Mouse (Mus musculus) urinary bladder, postnatal 10 days (tissue): ENCODE data around the gene Itga4.

Experiments used
- DNase-seq: peaks from one replicate; pipeline ENCODE4 v3.0.0; 2022; ENCODE audit warnings: low spot score

The Itga4 gene

DNA sequence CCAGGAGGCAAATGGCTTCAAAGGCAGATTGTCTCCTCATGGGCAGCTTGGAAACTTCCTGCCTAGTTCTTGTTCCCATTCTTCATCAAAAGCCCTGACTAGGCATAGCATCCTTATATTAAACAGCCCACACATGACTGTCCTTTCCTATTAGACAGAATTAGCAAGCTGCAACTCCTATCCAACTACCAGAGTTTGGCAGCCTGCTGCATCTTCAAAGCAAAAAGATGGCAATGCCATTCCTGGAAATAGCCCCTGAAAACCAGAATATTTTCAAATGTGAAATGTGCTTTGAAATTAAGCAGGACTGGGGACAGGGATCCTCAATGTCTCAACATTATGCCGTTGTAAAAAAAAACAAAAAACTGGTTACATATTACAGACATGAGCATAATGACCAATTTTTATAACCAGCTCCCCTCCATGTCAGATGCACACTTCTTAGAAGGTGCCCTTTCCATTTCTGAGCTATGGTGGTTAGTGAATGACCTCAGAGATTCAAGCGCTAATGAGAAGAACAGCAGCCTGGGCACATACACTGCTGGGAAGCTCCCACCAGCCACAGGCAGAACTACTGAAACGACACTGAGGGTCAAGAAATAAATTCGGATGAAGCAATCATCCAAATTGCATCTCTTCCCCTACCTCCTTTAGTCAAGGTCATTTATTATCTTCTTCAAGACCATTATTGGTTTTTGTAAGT lies 97.0 kb downstream of the Itga4 start:
- DNase-seq = no peak

DNA sequence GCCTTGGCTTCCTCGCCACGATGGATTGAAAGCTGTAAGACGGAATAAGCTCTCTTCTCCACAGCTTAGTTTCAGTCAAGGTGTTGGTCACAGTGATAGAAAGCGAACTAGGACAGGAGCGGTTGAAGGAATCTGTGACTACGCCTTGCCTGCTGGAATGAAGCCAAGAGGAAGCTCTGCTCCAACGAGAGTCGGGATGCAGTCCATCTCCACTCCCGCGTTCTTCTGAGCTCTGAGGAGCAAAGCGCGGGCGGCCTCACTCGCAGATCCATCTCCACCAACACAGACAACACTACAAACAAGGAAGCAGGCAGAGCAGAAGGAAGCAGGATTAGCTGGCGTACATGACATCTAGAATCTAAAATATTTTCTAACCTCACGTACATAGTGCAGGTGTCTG lies 99.5 kb downstream of the Itga4 start:
- no peak for DNase-seq

DNA sequence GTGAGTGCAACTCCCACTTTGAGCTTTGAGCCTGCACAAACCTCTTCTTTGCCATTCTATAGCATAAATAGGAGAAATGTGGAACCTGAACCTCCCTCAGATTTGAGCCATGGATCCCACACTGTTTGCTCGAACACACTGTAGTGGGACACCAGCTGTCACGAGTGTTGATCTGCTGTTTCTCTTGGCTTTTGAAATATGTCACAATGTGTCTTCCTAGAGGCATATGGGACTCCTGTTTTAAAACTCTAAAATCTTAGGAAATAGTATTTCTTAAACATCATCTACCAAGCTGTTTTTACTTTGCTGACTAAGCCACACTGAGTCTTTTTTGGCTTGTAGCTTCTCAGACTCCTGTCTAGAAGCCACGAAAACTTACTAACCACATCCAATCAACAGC lies 102.6 kb downstream of the Itga4 start:
- DNase-seq = no peak

DNA sequence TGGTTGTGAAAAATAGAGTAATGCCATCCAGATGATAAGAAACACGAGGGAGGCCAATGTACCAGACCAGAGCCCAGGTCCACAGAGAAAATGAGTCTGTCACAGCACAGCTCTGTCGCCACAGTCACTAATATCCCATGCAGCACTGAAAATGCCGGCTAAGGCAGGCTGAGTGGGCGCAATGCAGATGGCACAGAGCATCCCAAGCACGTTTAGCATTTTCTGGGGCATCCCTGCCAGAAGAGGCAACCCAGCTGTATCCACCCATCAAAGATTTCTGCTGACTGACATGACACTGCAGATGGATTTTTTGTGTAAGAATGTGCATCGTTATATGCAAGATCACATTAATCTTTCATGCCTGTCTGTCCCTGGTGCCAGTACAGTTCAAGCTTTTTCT lies 106.8 kb downstream of the Itga4 start:
- no peak for DNase-seq

DNA sequence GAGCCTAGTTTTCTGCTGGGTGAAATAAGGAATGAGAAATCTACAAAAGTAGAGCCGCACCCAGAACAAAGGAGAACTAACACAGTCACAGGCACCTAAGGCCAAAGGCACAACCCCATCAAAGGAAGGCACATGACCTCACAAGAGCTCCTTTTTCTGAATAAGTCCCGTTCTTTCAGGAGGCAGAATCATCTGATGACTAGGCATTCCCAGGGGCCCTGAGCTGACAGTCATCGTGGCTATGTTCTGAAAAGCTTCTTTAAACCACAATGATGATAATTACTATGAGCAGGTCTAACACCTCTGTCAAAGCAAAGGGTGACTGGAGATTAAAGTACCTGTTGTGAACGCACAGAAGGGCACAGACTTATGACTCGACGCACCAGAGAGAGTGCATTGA lies 108.7 kb downstream of the Itga4 start:
- DNase-seq = no peak

DNA sequence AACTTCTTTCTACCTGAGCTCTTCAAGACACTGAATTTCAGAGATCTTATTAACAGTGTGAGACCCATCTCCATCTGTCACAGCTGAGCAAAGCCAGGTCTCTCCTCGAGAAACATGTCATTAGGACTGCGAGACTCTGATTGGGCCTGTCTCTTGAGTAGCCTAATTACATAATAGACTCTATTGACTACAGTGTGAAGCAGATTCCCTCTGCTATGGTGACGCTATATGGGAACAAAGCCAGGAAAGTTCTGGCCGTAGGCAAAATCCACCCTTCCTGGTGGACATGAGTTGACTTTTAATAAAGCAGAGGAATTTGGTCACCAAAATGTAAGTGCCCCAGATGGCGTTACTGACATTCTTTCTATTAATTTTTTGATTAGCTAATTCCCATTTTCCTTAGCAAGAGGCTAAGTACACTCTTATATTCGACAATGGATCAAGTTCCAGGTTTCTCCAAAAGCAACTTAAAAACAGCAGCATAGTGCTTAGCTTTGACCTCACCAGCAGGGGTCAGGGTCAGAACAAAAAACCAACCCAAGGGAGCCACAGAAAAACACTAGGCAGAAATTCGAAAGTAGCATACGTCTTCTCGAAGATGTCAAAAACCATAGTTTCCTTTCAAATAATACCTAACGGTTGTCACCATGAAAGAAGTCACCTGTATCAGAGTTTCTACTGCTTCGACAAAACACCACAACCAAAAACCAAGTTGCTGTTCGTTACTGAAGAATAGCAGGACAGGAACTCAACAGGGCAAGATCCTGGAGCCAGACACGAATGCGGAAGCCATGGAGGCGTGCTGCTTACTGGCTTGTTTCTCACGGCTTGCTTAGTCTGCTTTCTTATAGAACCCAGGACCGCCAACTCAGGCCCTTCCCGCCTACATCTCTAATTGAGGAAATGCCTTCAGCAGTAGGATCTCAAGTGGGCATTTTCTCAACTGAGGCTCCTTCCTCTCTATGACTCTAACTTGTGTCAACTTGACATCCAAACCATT lies 112.5 kb downstream of the Itga4 start:
- no peak for DNase-seq

DNA sequence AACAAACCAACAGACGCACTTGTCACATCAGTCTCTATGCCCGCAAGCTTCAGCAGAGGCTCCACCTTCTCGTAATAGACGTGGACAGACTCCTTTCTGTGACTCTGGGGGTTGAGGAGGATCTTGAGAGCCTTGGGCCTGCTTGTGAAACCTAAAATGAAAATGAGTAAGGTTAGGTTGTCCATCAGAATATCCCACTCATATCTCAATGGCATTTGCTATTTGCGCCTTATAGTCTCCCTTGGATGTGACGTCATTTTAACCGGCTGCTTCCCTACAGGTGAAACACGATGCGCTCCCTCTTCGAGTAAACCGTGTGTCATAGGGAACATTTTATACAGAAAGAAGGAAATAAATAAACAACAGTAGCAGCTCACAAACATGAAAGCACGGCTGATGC lies 113.4 kb downstream of the Itga4 start:
- DNase-seq = no peak

DNA sequence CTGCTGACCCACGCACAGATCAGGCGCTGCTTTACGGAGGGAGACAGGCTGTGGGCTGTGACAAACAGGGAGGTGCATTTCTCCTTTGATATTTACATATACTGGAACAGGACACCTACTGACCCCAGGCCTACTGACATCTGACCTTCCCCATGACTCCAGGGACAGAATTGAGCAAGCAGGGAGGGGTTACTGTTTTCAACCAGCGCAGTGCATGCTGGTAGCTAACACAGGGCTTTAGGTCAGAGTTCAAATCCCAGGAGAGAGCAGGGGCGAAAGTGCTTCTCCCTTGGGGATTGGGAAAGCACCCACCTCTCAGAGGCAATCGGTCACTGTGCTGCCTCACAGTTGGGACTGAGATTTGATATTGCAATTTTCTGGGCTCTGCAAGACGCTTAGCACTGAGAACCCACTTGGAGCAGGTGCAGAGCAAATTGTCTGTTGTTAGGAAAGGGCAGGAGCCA lies 113.9 kb downstream of the Itga4 start:
- DNase-seq = no peak

DNA sequence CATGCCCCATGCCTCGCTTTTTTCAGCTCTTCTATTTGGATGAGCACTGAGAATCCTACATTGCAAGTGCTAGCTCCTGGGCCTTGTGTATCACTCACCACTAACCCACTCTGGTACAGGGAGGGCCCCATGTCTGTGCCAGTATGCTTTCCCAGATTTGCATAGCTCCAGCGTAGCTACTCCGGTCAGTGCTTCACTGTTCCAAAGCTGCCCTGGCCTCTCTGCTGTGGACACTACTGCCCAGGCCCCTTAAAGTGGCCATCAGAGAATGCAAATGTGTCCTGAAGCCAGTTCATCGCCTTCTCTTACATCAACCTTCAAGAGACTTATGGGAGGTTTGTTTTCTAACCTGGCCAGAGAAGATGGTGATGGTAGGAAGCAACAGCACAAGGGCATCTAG lies 114.7 kb downstream of the Itga4 start:
- DNase-seq = no peak

DNA sequence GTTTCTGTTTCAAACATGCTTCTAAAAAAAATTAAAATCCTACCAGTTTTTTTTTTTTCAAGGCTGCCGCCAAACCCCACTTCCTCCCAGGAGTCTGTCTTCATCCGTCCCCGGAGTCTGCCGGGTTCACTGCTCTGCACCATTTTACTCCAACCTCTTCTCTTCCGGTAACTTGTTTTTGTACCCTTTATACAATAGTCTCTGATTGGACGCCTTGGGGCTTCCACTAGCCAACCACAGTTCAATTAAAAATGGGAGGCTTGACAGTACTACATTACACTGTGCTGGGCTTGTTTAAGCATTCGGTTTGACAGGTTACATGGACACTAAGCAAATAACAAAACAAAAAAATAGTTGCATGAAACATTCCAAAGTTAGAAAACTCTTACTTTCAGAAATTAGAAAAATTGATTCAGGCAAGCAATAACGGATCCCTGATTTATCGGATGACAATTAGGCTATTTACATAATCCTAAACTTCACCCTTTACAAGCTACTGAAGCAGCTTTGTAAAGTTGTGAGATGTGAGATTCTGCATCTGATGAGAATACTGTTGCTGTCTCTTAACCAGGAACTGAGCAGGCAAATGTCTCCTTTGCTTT lies 115.6 kb downstream of the Itga4 start:
- DNase-seq = no peak

DNA sequence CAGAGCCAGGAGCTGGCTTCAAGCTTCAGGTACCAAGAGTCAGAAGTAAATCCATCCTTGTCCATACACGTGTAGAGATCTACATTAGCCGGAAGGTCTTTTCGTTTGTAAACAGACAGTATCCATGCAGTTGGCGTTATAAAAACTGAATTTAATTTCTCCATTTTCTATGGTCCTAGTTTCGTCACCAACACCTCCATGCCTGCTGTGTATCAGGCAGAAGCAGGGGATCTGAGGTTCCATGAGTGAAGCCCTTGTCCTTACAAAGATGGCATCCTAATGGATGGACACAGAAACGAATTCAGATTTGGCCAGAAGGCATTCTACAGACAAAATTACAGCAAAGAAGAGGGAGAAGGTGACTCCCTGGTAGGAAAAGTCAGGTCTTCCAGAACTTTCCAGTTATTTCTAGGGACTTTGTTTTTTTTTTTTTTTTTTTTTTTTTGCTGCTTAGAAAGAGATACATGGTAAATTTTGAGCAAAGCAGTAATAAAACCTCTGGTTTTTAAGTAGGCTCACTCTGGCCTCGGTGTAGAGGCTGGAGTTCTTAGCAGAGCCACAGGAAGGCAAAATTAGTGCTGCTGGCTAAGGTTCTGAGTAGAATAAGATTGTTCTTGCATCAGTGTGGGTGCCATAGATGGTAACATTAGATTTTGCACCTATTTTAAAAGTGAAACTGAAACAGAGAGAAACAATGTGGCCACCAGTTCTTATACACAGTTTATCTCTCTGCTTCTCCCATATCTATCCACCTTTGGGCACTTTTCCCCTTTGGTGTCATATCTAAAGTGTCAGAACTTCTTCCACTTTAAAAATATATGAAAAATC lies 116.3 kb downstream of the Itga4 start:
- no peak for DNase-seq

DNA sequence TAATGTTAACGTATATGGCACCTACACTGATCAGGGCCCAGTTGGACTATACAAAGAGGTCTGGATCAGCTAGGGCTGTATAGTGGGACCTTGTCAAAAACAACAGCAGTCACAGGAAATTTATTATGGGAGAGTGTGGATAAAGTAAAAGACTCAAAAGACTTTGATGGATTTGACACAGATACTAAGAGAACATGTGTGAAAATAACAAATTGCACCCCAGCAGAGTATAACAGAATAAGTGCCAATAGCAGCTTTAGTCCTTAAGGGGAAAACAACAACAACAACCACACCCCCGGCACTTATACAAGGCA lies 116.9 kb downstream of the Itga4 start:
- no peak for DNase-seq

DNA sequence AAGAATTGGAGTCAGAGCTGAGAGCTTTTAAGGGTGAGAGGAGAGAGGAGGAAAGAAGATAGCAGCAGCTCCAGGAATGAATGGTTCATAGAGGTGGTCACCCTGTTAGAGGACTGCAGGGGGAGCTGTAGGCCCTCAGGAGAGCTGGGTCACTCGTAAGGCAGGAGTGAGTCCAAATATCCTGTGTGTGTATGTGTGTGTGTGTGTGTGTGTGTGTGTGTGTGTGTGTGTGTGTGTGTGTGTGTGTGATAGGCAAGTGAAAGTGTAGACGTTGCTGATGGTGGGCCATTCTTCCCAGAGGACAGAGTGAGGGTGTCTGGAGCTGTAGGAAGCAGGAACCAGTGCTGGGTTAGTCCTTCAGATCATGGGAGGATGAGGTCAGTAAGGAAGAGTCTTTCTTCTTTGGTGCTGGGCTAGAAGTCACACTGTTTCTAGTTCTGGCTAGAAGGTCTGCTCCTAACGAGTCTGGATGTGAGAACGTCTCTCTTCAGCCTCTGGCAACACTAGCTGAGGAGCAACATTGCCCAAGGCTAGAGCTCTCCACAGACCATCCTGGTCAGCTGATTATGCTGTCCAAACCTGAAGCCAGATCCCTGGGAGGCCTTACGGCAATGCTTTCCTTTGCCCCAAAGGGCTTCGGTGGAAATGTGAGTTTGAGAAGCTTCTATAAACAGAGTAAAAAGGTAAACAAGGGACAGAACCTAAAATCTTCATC lies 117.4 kb downstream of the Itga4 start:
- no peak for DNase-seq

DNA sequence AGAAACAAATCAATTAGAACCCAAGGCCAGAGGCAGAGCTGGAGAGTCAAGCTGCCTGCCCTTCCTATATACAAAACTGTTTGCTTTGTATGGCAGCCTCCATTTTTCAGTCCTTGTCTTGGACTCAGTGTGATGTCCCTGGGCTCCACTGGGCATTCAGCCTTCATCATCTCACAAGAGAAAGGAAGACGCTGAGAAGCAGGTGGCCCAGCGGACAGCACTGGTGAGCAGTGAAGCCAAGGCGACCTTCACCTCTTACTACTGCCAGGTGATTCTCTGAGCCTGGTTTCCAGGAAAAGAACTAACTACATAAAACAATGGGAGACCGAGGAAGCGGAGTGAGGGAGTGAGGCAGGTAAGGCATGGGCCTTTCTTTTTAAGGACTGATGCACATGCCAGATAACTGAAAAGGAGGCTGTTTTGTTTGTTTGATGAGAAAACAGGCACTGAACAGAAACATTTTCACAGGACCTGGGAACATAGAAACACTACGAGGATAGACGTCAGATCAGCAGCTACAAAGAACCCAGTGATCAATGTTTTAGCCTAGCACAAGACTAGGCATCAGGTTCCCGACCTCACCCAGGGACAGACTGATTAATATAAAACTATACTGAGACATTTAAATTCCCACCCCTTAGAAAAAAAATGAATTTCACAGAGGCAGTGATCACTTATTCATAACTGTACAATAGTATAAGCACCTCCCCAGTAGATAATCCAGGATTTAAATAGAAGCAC lies 123.3 kb downstream of the Itga4 start:
- no peak for DNase-seq

DNA sequence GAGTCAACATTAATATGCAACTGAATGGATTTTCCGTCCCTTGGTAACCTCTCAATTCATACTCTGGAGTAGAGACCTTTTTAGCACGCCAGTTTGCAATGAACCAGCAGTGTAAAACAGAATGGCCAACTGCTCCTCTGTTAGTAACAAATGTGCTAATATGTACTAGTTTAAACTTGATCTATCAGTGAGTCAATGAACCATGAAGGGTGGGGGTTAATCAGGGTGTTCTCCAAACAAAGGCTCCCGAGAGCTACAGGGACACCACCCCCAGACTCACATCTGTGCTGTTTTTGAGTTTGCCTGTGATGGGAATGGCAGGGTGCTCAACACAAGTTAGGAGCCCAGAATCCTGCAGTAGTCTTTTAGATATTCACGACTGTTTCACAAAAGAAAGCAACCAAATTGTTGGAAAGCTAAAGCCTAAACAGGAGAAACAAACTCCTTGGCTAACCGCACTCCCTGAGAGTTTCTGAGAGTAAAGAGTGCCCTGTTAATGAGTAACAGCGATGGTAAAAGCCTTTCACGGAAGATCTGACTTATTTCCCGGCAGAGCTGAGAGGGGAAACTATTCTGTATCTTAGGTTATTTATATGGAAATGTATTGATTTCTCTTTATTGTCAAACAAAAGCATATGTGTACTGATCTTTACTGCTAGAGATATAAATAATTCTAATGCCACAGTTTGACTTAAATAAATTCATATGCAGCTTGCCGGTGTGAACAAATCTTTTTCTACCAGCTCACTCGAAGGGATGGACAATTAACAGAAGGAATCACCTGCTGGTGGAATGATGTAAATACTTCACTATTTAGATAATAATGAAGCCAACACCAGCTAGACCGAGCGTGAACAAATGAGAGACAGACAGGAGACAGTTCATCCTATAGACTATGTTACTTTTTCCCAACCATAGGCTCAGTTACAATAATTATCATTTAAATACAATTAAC lies 124.1 kb downstream of the Itga4 start:
- no peak for DNase-seq
